Mouse (Mus musculus) hindbrain, embryonic 10.5 days (tissue): Measurements from ENCODE around the gene Atg16l2. TPM values are rescaled to one million over a fixed set of nuclear protein-coding genes. Genes with fewer than 3 reads are reported as not detected.

ENCODE experiments used
- DNase-seq: peaks from one replicate; pipeline ENCODE4 v3.0.0-alpha.2; 2017; ENCODE audit warnings: low spot score
- H3K27ac ChIP-seq: fragments of 300-500 bp; sonication (generic); 2 replicates; pipeline ENCODE4 v1.5.1; 2016; ENCODE audit warnings: mild to moderate bottlenecking, moderate library complexity
- H3K27me3 ChIP-seq: fragments of 300-500 bp; sonication (generic); 2 replicates; pipeline ENCODE4 v1.6.1; 2016; ENCODE audit warnings: mild to moderate bottlenecking; ENCODE audit not compliant: poor library complexity, insufficient read depth, severe bottlenecking
- H3K36me3 ChIP-seq: fragments of 300-500 bp; sonication (generic); 2 replicates; pipeline ENCODE4 v1.6.1; 2016; ENCODE audit warnings: mild to moderate bottlenecking, moderate library complexity
- H3K4me1 ChIP-seq: fragments of 300-500 bp; sonication (generic); replicated peaks from 2 replicates; pipeline ENCODE4 v1.6.1; 2016; ENCODE audit warnings: mild to moderate bottlenecking
- H3K4me3 ChIP-seq: fragments of 300-500 bp; sonication (generic); 2 replicates; pipeline ENCODE4 v1.5.1; 2016; ENCODE audit warnings: mild to moderate bottlenecking, moderate library complexity
- H3K9me3 ChIP-seq: fragments of 300-500 bp; sonication (generic); 2 replicates; pipeline ENCODE4 v1.6.1; 2016; ENCODE audit warnings: mild to moderate bottlenecking, moderate library complexity
- WGBS: fragments of 180-500 bp; shearing (Covaris S2); methylation state at CpG from one replicate; pipeline ENCODE4 v1.1.7; 2016; 5-methylcytosine and 5-hydroxymethylcytosine counted together
- polyA plus RNA-seq: library from polyadenylated mRNA; unstranded; fragments of >200 nt; fragmentation: Nextera tagmentation; extraction: Ambion mirVana; gene quantifications from 2 replicates; pipeline ENCODE4 v1.2.1, GENCODE M21; 2016

Gene Atg16l2
- polyA plus RNA-seq, 1 experiment from 2014 or later: 13.8 TPM

GRCm38 (mm10) chr7:101231458-101231857, 70.6 kb downstream of the Atg16l2 start:
- Histone ChIP-seq H3K36me3 (peaks cover 5% of the 10 kb centered on the region; the same call in 1 of the 2 replicates), H3K4me1 (no peaks in the 10 kb centered on the region), H3K27me3 (no peaks in the 10 kb centered on the region), H3K9me3 (no peaks in the 10 kb centered on the region), H3K4me3 (no peak overlapping the region), H3K27ac (no peak overlapping the region)
- WGBS: 47% methylated on average over 2 of the region's 2 CpGs
- DNase-seq: no peak

GRCm38 (mm10) chr7:101229336-101229735, 72.7 kb downstream of the Atg16l2 start:
- Histone ChIP-seq H3K36me3 (no peaks in the 10 kb centered on the region), H3K4me1 (no peaks in the 10 kb centered on the region), H3K27me3 (no peaks in the 10 kb centered on the region), H3K27ac (no peak overlapping the region), H3K9me3 (no peaks in the 10 kb centered on the region), H3K4me3 (no peak overlapping the region)
- WGBS: 77% methylated on average over 1 of the region's 1 CpGs
- DNase-seq: no peak

- Histone ChIP-seq H3K36me3 (no peaks in the 10 kb centered on the region), H3K4me3 (no peak overlapping the region), H3K4me1 (no peaks in the 10 kb centered on the region), H3K27ac (no peak overlapping the region), H3K9me3 (no peaks in the 10 kb centered on the region), H3K27me3 (no peaks in the 10 kb centered on the region)
- WGBS: 93% methylated on average over 2 of the region's 2 CpGs
- DNase-seq: no peak
These were observed 78.5 kb downstream of the Atg16l2 start for GRCm38 (mm10) chr7:101223501-101223900.

- no peak for DNase-seq
- no peak overlapping the region for H3K27ac ChIP-seq
- H3K4me3 ChIP-seq: no peak overlapping the region
- peaks cover 5% of the 10 kb centered on the region; the same call in 1 of the 2 replicates for H3K36me3 ChIP-seq
- no peaks in the 10 kb centered on the region for H3K9me3 ChIP-seq
- H3K4me1 ChIP-seq: no peaks in the 10 kb centered on the region
- WGBS: 87% methylated on average over 2 of the region's 2 CpGs
- H3K27me3 ChIP-seq: no peaks in the 10 kb centered on the region
These were observed 85.3 kb downstream of the Atg16l2 start for GRCm38 (mm10) chr7:101216724-101217123.

GRCm38 (mm10) chr7:101213515-101214263, 88.4 kb downstream of the Atg16l2 start:
- H3K27me3 ChIP-seq: no peaks in the 10 kb centered on the region
- H3K36me3 ChIP-seq: peaks cover 5% of the 10 kb centered on the region; the same call in 1 of the 2 replicates
- WGBS: 87% methylated on average over 3 of the region's 3 CpGs
- H3K9me3 ChIP-seq: no peaks in the 10 kb centered on the region
- DNase-seq: no peak
- H3K4me3 ChIP-seq: no peak overlapping the region
- H3K4me1 ChIP-seq: no peaks in the 10 kb centered on the region
- H3K27ac ChIP-seq: no peak overlapping the region

Other genes starting within 250 kb of the Atg16l2 start
- 18.5 and 20.9 TPM in 2 replicates for gene Fchsd2, start 209.4 kb downstream of the Atg16l2 start, polyA plus RNA-seq
- gene Stard10, start 14.8 kb upstream of the Atg16l2 start, polyA plus RNA-seq: 9.8 and 10.4 TPM in 2 replicates
- 14.7 and 19.2 TPM in 2 replicates for gene Arap1, start 45.8 kb upstream of the Atg16l2 start, polyA plus RNA-seq
- 0.82 and 1.3 TPM in 2 replicates for gene Gm45837, start 108.6 kb upstream of the Atg16l2 start, polyA plus RNA-seq
- gene Pde2a, start 119.4 kb upstream of the Atg16l2 start, polyA plus RNA-seq: 18.3 and 30.3 TPM in 2 replicates